ENCODE assay signal across 8 mouse cellular contexts in genomic region chr7:28169489-28170422, GRCm38 (mm10). TPM values are rescaled to one million over a fixed set of nuclear protein-coding genes. Genes with fewer than 3 reads are reported as not detected.
DNase-seq lines count a peak whose midpoint lies in the region; ATAC-seq and TF ChIP-seq lines count a peak whose summit lies in the region.

Fbl (plus strand) TSS chr7:28169710.

- peak within 1 kb of the TSS; percentile 87 to 94 for H3K4me3 ChIP-seq in ES-E14 (ENCODE audit: insufficient read depth in 1 of 2, low read depth in 1 of 2, low read length in 2 of 2, poor library complexity in 1 of 2, severe bottlenecking in 1 of 2)
- H3K4me3 ChIP-seq in forebrain, embryonic 16.5 days (replicated peaks; ENCODE audit: low read length): peak within 1 kb of the TSS; percentile 90
- peak within 1 kb of the TSS; percentile 86 for H3K4me3 ChIP-seq in layer of hippocampus, adult 2 months
- peak within 1 kb of the TSS; percentile 91 for H3K4me3 ChIP-seq in lung, embryonic 14.5 days (ENCODE audit: low read depth, low read length)
- peak within 1 kb of the TSS; percentile 97 for H3K4me3 ChIP-seq in olfactory bulb, adult 2 months (ENCODE audit: insufficient read depth, low read depth, low read length)
- peak within 1 kb of the TSS; percentile 53 for H3K4me3 ChIP-seq in thymus, adult 2 months (ENCODE audit: control insufficient read depth, insufficient read depth, low read length)

- under 1% methylated on average over 80 of the region's 80 CpGs for WGBS in forebrain, embryonic 16.5 days
- WGBS in lung, embryonic 14.5 days: under 1% methylated on average over 80 of the region's 80 CpGs
- under 1% methylated on average over 80 of the region's 80 CpGs for WGBS in olfactory bulb, adult 2 months
- under 1% methylated on average over 80 of the region's 80 CpGs for WGBS in thymus, adult 2 months

- TF ChIP-seq POLR2A in olfactory bulb, adult 2 months (IDR thresholded peaks at IDR 0.05; ENCODE audit: insufficient read depth, low read depth, low read length): peak; percentile 58; the same call in 1 of the 2 replicates
- TF ChIP-seq POLR2A in thymus, adult 2 months (IDR thresholded peaks at IDR 0.05; ENCODE audit: control insufficient read depth, extremely low read depth, insufficient read depth, low read length, poor library complexity): peak; percentile 52; the same call in 1 of the 2 replicates

- DNase-seq in ES-E14 (ENCODE audit: low read depth, low spot score): peak; percentile 86
- peak; percentile 88 for DNase-seq in cerebellum, adult 11-12 months
- DNase-seq in heart, postnatal 36 days: peak; percentile 88 to 90
- peak; percentile 93 for DNase-seq in layer of hippocampus, adult 2 months (ENCODE audit: low spot score in 2 of 2)
- DNase-seq in lung, embryonic 14.5 days: peak; percentile 98
- peak; percentile 91 for DNase-seq in thymus, adult 2 months

- in situ Hi-C loops in ES-E14 (cut with MboI; ENCODE audit: low sequenced_read_pairs in 2 of 2, unreplicated experiment in 2 of 2): no loop called here

- no peak for TF ChIP-seq CTCF in layer of hippocampus, adult 2 months (conservative IDR thresholded peaks at IDR 0.05)
- no peak for TF ChIP-seq CTCF in lung, embryonic 14.5 days (IDR thresholded peaks at IDR 0.05; ENCODE audit: low read depth)
- no peak for TF ChIP-seq CTCF in olfactory bulb, adult 2 months (IDR thresholded peaks at IDR 0.05; ENCODE audit: insufficient read depth, low read depth, low read length)
- 0 out of 2 replicates have a peak, but pooled peaks have one; percentile 33 for TF ChIP-seq CTCF in thymus, adult 2 months (IDR thresholded peaks at IDR 0.05; ENCODE audit: borderline replicate concordance, control insufficient read depth, extremely low read depth, insufficient read depth, low read length, poor library complexity)

- peaks cover 4 to 15% of the 10 kb centered on the region in 2 experiments for H3K4me1 ChIP-seq in ES-E14 (ENCODE audit: control insufficient read depth in 2 of 2, insufficient read depth in 2 of 2, low read length in 2 of 2, poor library complexity in 1 of 2)
- H3K4me1 ChIP-seq in forebrain, embryonic 16.5 days (replicated peaks; ENCODE audit: control insufficient read depth, insufficient read depth, low read length): peaks cover 29% of the 10 kb centered on the region
- peaks cover 10% of the 10 kb centered on the region for H3K4me1 ChIP-seq in lung, embryonic 14.5 days (ENCODE audit: insufficient read depth)
- H3K4me1 ChIP-seq in olfactory bulb, adult 2 months (ENCODE audit: control insufficient read depth, insufficient read depth, low read length): peaks cover 6% of the 10 kb centered on the region; the same call in 1 of the 2 replicates
- H3K4me1 ChIP-seq in thymus, adult 2 months (replicated peaks; ENCODE audit: control insufficient read depth, insufficient read depth, low read length): peaks cover 8% of the 10 kb centered on the region

- H3K9ac ChIP-seq in ES-E14 (ENCODE audit: insufficient read depth, low read depth, low read length, poor library complexity, severe bottlenecking): peak within 1 kb of the TSS; percentile 97
- H3K9ac ChIP-seq in forebrain, embryonic 16.5 days (replicated peaks; ENCODE audit: low read depth, low read length): peak within 1 kb of the TSS; percentile 78
- peak within 1 kb of the TSS; percentile 81 for H3K9ac ChIP-seq in lung, embryonic 14.5 days

- intact Hi-C loops in heart, postnatal 36 days (cut with DNase I): loop anchor here (2.0 kb wide), 1 partner anchor 119 kb away; the partner anchor contains the start of gene Psmc4

- no peaks in the 10 kb centered on the region for H3K9me3 ChIP-seq in ES-E14 (ENCODE audit: control insufficient read depth, insufficient read depth, low read depth, low read length)
- peaks cover 3% of the 10 kb centered on the region; the same call in 1 of the 2 replicates for H3K9me3 ChIP-seq in forebrain, embryonic 16.5 days (ENCODE audit: control insufficient read depth, low read length)
- H3K9me3 ChIP-seq in lung, embryonic 14.5 days (ENCODE audit: low read depth, low read length): no peaks in the 10 kb centered on the region

- ATAC-seq in forebrain, embryonic 16.5 days: peak; percentile 96
- peak; percentile 92 for ATAC-seq in lung, embryonic 14.5 days (ENCODE audit: insufficient read depth)

- peaks cover 6% of the 10 kb centered on the region for H3K36me3 ChIP-seq in ES-E14 (ENCODE audit: control insufficient read depth, insufficient read depth, low read length, poor library complexity, severe bottlenecking)
- no peaks in the 10 kb centered on the region for H3K36me3 ChIP-seq in forebrain, embryonic 16.5 days (ENCODE audit: control insufficient read depth, insufficient read depth)
- no peaks in the 10 kb centered on the region for H3K36me3 ChIP-seq in lung, embryonic 14.5 days (ENCODE audit: insufficient read depth)
- H3K36me3 ChIP-seq in thymus, adult 2 months (ENCODE audit: control insufficient read depth, insufficient read depth, low read length): no peaks in the 10 kb centered on the region

- H3K27ac ChIP-seq in ES-E14 (ENCODE audit: insufficient read depth, low read depth, low read length, poor library complexity, severe bottlenecking): peak within 1 kb of the TSS; percentile 61
- H3K27ac ChIP-seq in forebrain, embryonic 16.5 days (ENCODE audit: low read length): peak within 1 kb of the TSS; percentile 81
- H3K27ac ChIP-seq in layer of hippocampus, adult 2 months: peak within 1 kb of the TSS; percentile 88
- peak within 1 kb of the TSS; percentile 90 for H3K27ac ChIP-seq in lung, embryonic 14.5 days (ENCODE audit: low read depth)
- H3K27ac ChIP-seq in olfactory bulb, adult 2 months (ENCODE audit: insufficient read depth, low read depth, low read length): peak within 1 kb of the TSS; percentile 82
- H3K27ac ChIP-seq in thymus, adult 2 months (ENCODE audit: control insufficient read depth, insufficient read depth, low read length): peak within 1 kb of the TSS; percentile 82

- H3K4me2 ChIP-seq in forebrain, embryonic 16.5 days (ENCODE audit: low read length): peak within 1 kb of the TSS; percentile 97
- peak within 1 kb of the TSS; percentile 88 for H3K4me2 ChIP-seq in lung, embryonic 14.5 days

- no peaks in the 10 kb centered on the region for H3K27me3 ChIP-seq in forebrain, embryonic 16.5 days (replicated peaks; ENCODE audit: control insufficient read depth, insufficient read depth, low read length)
- no peaks in the 10 kb centered on the region for H3K27me3 ChIP-seq in lung, embryonic 14.5 days (ENCODE audit: insufficient read depth, low read length)
- H3K27me3 ChIP-seq in thymus, adult 2 months (ENCODE audit: control insufficient read depth, insufficient read depth, low read length): no peaks in the 10 kb centered on the region

TF ChIP-seq in ES-E14, 5 proteins besides CTCF, POLR2A, EP300 and RAD21:
- TF ChIP-seq ZNF384 (IDR thresholded peaks at IDR 0.05; ENCODE audit: low read depth, low read length) (no peak), CHD2 (IDR thresholded peaks at IDR 0.05; ENCODE audit: low read depth, low read length) (no peak), HCFC1 (IDR thresholded peaks at IDR 0.05; ENCODE audit: borderline replicate concordance, insufficient read depth, low read length) (no peak), MAFK (IDR thresholded peaks at IDR 0.05; ENCODE audit: insufficient read depth, low read depth, low read length) (no peak; the same call in 1 of the 2 replicates), ZC3H11A (IDR thresholded peaks at IDR 0.05; ENCODE audit: borderline replicate concordance, low read depth, low read length) (no peak)

RNA-seq across cellular contexts. Expression of gene Fbl, which starts in this region (rescaled TPM):
- total RNA-seq in ES-E14 (2012; rRNA removed): 150 and 189 TPM in 2 replicates
- polyA plus RNA-seq in forebrain, embryonic 16.5 days (2015; fragmentation: Nextera tagmentation; extraction: Ambion mirVana): 84.4 and 86.8 TPM in 2 replicates
- 10 to 100 TPM; 32.0 to 33.5 TPM for total RNA-seq in heart, postnatal 36 days (2021)
- total RNA-seq in layer of hippocampus, adult 2 months (2021): 10 to 100 TPM; 51.7 to 52.3 TPM
- 47.3 and 50.9 TPM in 2 replicates for polyA plus RNA-seq in lung, embryonic 14.5 days (2014; fragmentation: Nextera tagmentation; extraction: Ambion mirVana)
- not detected in 2 replicates for polyA plus RNA-seq in olfactory bulb, adult 2 months (2012; ENCODE audit: insufficient read depth, insufficient read length, low replicate concordance, missing spikeins)
- polyA plus RNA-seq in thymus, adult 2 months (2012; rRNA removed): 72.4 and 91.4 TPM in 2 replicates

Comparison
In these comparisons a context has a peak if more than half of its experiments do, and no peak if none do; other contexts are left out.
1. Peak in every context shown above with its lines: DNase-seq, ATAC-seq, H3K4me3 ChIP-seq and H3K27ac ChIP-seq.
2. RNA of gene Fbl (polyA plus RNA-seq): 84.4 to 86.8 TPM in forebrain, embryonic 16.5 days, 72.4 to 91.4 TPM in thymus, adult 2 months and 47.3 to 50.9 TPM in lung, embryonic 14.5 days; not detected in olfactory bulb, adult 2 months; every median in the first group is over 10 times any median in the second.